Mouse (Mus musculus): Measurements from ENCODE around the gene Rinl. TPM values are rescaled to one million over a fixed set of nuclear protein-coding genes. Genes with fewer than 3 reads are reported as not detected.

Gene Rinl
- total RNA-seq, 1 experiment: 17.2 TPM

GRCm38 (mm10) chr7:28811228-28811627 lies 22.5 kb downstream of the Rinl start:
- Histone ChIP-seq H3K27ac (ENCODE audit: insufficient read depth, low read depth, low read length, poor library complexity, severe bottlenecking) (peak overlapping the region; percentile 99), H3K9me3 (ENCODE audit: control insufficient read depth, insufficient read depth, low read depth, low read length) (no peaks in the 10 kb centered on the region), H3K36me3 (ENCODE audit: control insufficient read depth, insufficient read depth, low read length, poor library complexity, severe bottlenecking) (peaks cover 43% of the 10 kb centered on the region), H3K9ac (ENCODE audit: insufficient read depth, low read depth, low read length, poor library complexity, severe bottlenecking) (peak overlapping the region; percentile 100), H3K4me3 (ENCODE audit: insufficient read depth in 1 of 2, low read depth in 1 of 2, low read length in 2 of 2, poor library complexity in 1 of 2, severe bottlenecking in 1 of 2) (peak overlapping the region; percentile 74 to 96), H3K4me1 (ENCODE audit: control insufficient read depth in 2 of 2, insufficient read depth in 2 of 2, low read length in 2 of 2, poor library complexity in 1 of 2) (peaks cover 1 to 17% of the 10 kb centered on the region in 2 experiments; a peak in 3 of 4 replicates)
- peak; percentile 84 for DNase-seq (ENCODE audit: low read depth, low spot score)
- TF ChIP-seq ZNF384 (IDR thresholded peaks at IDR 0.05; ENCODE audit: low read depth, low read length): peak; percentile 96
- no peak for TF ChIP-seq MAFK (IDR thresholded peaks at IDR 0.05; ENCODE audit: insufficient read depth, low read depth, low read length)
- no peak for TF ChIP-seq HCFC1 (IDR thresholded peaks at IDR 0.05; ENCODE audit: borderline replicate concordance, insufficient read depth, low read length)
- no peak for TF ChIP-seq ZC3H11A (IDR thresholded peaks at IDR 0.05; ENCODE audit: borderline replicate concordance, low read depth, low read length)
- no peak for TF ChIP-seq CHD2 (IDR thresholded peaks at IDR 0.05; ENCODE audit: low read depth, low read length)
- in situ Hi-C loops (cut with MboI; ENCODE audit: low sequenced_read_pairs in 2 of 2, unreplicated experiment in 2 of 2): no loop called here

GRCm38 (mm10) chr7:28811640-28812275 lies 23.0 kb downstream of the Rinl start:
- in situ Hi-C loops (cut with MboI; ENCODE audit: low sequenced_read_pairs in 2 of 2, unreplicated experiment in 2 of 2): no loop called here
- Histone ChIP-seq H3K27ac (ENCODE audit: insufficient read depth, low read depth, low read length, poor library complexity, severe bottlenecking) (peak overlapping the region; percentile 99), H3K36me3 (ENCODE audit: control insufficient read depth, insufficient read depth, low read length, poor library complexity, severe bottlenecking) (peaks cover 48% of the 10 kb centered on the region), H3K9me3 (ENCODE audit: control insufficient read depth, insufficient read depth, low read depth, low read length) (no peaks in the 10 kb centered on the region), H3K4me1 (ENCODE audit: control insufficient read depth in 2 of 2, insufficient read depth in 2 of 2, low read length in 2 of 2, poor library complexity in 1 of 2) (peaks cover 1 to 18% of the 10 kb centered on the region in 2 experiments; a peak in 3 of 4 replicates), H3K9ac (ENCODE audit: insufficient read depth, low read depth, low read length, poor library complexity, severe bottlenecking) (peak overlapping the region; percentile 100), H3K4me3 (ENCODE audit: insufficient read depth in 1 of 2, low read depth in 1 of 2, low read length in 2 of 2, poor library complexity in 1 of 2, severe bottlenecking in 1 of 2) (peak overlapping the region; percentile 74 to 96)
- TF ChIP-seq MAFK (IDR thresholded peaks at IDR 0.05; ENCODE audit: insufficient read depth, low read depth, low read length) (no peak), HCFC1 (IDR thresholded peaks at IDR 0.05; ENCODE audit: borderline replicate concordance, insufficient read depth, low read length) (no peak), ZNF384 (IDR thresholded peaks at IDR 0.05; ENCODE audit: low read depth, low read length) (no peak), CHD2 (IDR thresholded peaks at IDR 0.05; ENCODE audit: low read depth, low read length) (no peak), ZC3H11A (IDR thresholded peaks at IDR 0.05; ENCODE audit: borderline replicate concordance, low read depth, low read length) (no peak)
- DNase-seq (ENCODE audit: low read depth, low spot score): no peak

GRCm38 (mm10) chr7:28812436-28812835 lies 23.7 kb downstream of the Rinl start:
- TF ChIP-seq CHD2 (IDR thresholded peaks at IDR 0.05; ENCODE audit: low read depth, low read length) (no peak), HCFC1 (IDR thresholded peaks at IDR 0.05; ENCODE audit: borderline replicate concordance, insufficient read depth, low read length) (no peak), MAFK (IDR thresholded peaks at IDR 0.05; ENCODE audit: insufficient read depth, low read depth, low read length) (no peak)
- no peak overlapping the region for H3K27ac ChIP-seq (ENCODE audit: insufficient read depth, low read depth, low read length, poor library complexity, severe bottlenecking)
- in situ Hi-C loops (cut with MboI; ENCODE audit: low sequenced_read_pairs in 2 of 2, unreplicated experiment in 2 of 2): no loop called here

GRCm38 (mm10) chr7:28812949-28813348 lies 24.2 kb downstream of the Rinl start:
- no peak for DNase-seq (ENCODE audit: low read depth, low spot score)
- TF ChIP-seq HCFC1 (IDR thresholded peaks at IDR 0.05; ENCODE audit: borderline replicate concordance, insufficient read depth, low read length): no peak
- no peak for TF ChIP-seq MAFK (IDR thresholded peaks at IDR 0.05; ENCODE audit: insufficient read depth, low read depth, low read length)
- no peak for TF ChIP-seq ZNF384 (IDR thresholded peaks at IDR 0.05; ENCODE audit: low read depth, low read length)
- no peak for TF ChIP-seq CHD2 (IDR thresholded peaks at IDR 0.05; ENCODE audit: low read depth, low read length)
- no peak for TF ChIP-seq ZC3H11A (IDR thresholded peaks at IDR 0.05; ENCODE audit: borderline replicate concordance, low read depth, low read length)
- H3K4me3 ChIP-seq (ENCODE audit: insufficient read depth in 1 of 2, low read depth in 1 of 2, low read length in 2 of 2, poor library complexity in 1 of 2, severe bottlenecking in 1 of 2): peak overlapping the region in 1 of 2 experiments; percentile 96; a peak in 1 of 4 replicates
- H3K27ac ChIP-seq (ENCODE audit: insufficient read depth, low read depth, low read length, poor library complexity, severe bottlenecking): peak overlapping the region; percentile 2; the same call in 1 of the 2 replicates
- H3K9ac ChIP-seq (ENCODE audit: insufficient read depth, low read depth, low read length, poor library complexity, severe bottlenecking): peak overlapping the region; percentile 31; the same call in 1 of the 2 replicates
- no peaks in the 10 kb centered on the region for H3K9me3 ChIP-seq (ENCODE audit: control insufficient read depth, insufficient read depth, low read depth, low read length)
- peaks cover 1 to 18% of the 10 kb centered on the region in 2 experiments; a peak in 3 of 4 replicates for H3K4me1 ChIP-seq (ENCODE audit: control insufficient read depth in 2 of 2, insufficient read depth in 2 of 2, low read length in 2 of 2, poor library complexity in 1 of 2)
- H3K36me3 ChIP-seq (ENCODE audit: control insufficient read depth, insufficient read depth, low read length, poor library complexity, severe bottlenecking): peaks cover 60% of the 10 kb centered on the region
- in situ Hi-C loops (cut with MboI; ENCODE audit: low sequenced_read_pairs in 2 of 2, unreplicated experiment in 2 of 2): no loop called here

More at GRCm38 (mm10) chr7:28812436-28812835, 23.7 kb downstream of the Rinl start:
- peaks cover 55% of the 10 kb centered on the region for H3K36me3 ChIP-seq (ENCODE audit: control insufficient read depth, insufficient read depth, low read length, poor library complexity, severe bottlenecking)
- no peaks in the 10 kb centered on the region for H3K9me3 ChIP-seq (ENCODE audit: control insufficient read depth, insufficient read depth, low read depth, low read length)
- peak overlapping the region; percentile 100 for H3K9ac ChIP-seq (ENCODE audit: insufficient read depth, low read depth, low read length, poor library complexity, severe bottlenecking)
- peak overlapping the region; percentile 74 to 96 for H3K4me3 ChIP-seq (ENCODE audit: insufficient read depth in 1 of 2, low read depth in 1 of 2, low read length in 2 of 2, poor library complexity in 1 of 2, severe bottlenecking in 1 of 2)
- DNase-seq (ENCODE audit: low read depth, low spot score): no peak
- H3K4me1 ChIP-seq (ENCODE audit: control insufficient read depth in 2 of 2, insufficient read depth in 2 of 2, low read length in 2 of 2, poor library complexity in 1 of 2): peaks cover 1 to 22% of the 10 kb centered on the region in 2 experiments; a peak in 3 of 4 replicates
